Mouse (Mus musculus): ENCODE results near the gene Kif27. TPM values are rescaled to one million over a fixed set of nuclear protein-coding genes. Genes with fewer than 3 reads are reported as not detected.

The Kif27 gene
- polyA plus RNA-seq, 1 experiment from 2014 or later = 1.5 TPM

- 87% methylated on average over 4 of the region's 4 CpGs for WGBS
- DNase-seq (ENCODE audit: low spot score) = no peak
- Histone ChIP-seq H3K4me3 (no peak overlapping the region), H3K27ac (no peak overlapping the region), H3K27me3 (ENCODE audit: insufficient read depth, poor library complexity, severe bottlenecking) (no peaks in the 10 kb centered on the region), H3K9me3 (no peaks in the 10 kb centered on the region), H3K36me3 (peaks cover 47% of the 10 kb centered on the region), H3K4me1 (replicated peaks) (no peaks in the 10 kb centered on the region)
Measured at GRCm38 (mm10) chr13:58261674-58262073, 97.2 kb downstream of the Kif27 start.

- DNase-seq (ENCODE audit: low spot score) = no peak
- no peaks in the 10 kb centered on the region for H3K4me1 ChIP-seq (replicated peaks)
- H3K27ac ChIP-seq = no peak overlapping the region
- WGBS = 93% methylated on average over 1 of the region's 1 CpGs
- H3K4me3 ChIP-seq = no peak overlapping the region
- H3K9me3 ChIP-seq = no peaks in the 10 kb centered on the region
- H3K36me3 ChIP-seq = peaks cover 58% of the 10 kb centered on the region
- H3K27me3 ChIP-seq (ENCODE audit: insufficient read depth, poor library complexity, severe bottlenecking) = no peaks in the 10 kb centered on the region
Measured at GRCm38 (mm10) chr13:58253268-58253667, 105.7 kb downstream of the Kif27 start.

- Histone ChIP-seq H3K4me1 (replicated peaks) (no peaks in the 10 kb centered on the region), H3K27ac (no peak overlapping the region), H3K4me3 (no peak overlapping the region), H3K27me3 (ENCODE audit: insufficient read depth, poor library complexity, severe bottlenecking) (no peaks in the 10 kb centered on the region), H3K36me3 (peaks cover 58% of the 10 kb centered on the region), H3K9me3 (no peaks in the 10 kb centered on the region)
- no peak for DNase-seq (ENCODE audit: low spot score)
- 95% methylated on average over 5 of the region's 5 CpGs for WGBS
Measured at GRCm38 (mm10) chr13:58248957-58249356, 110.0 kb downstream of the Kif27 start.

MicroRNAs within 50 kb of the gene (microRNA counts, 519-probe panel; counts per million panel counts)
- microRNA mmu-miR-7a = 1,255 counts per million, percentile 77 among the panel's probes with 10 or more counts

Other genes with a start within 250 kb of the Kif27 start
- 1.9 and 3.4 TPM in 2 replicates for gene Klhl3, start 245.5 kb downstream of the Kif27 start, polyA plus RNA-seq (2016; fragmentation: Nextera tagmentation; extraction: Ambion mirVana)
- 41.4 and 46.1 TPM in 2 replicates for gene Hnrnpa0, start 230.6 kb downstream of the Kif27 start, polyA plus RNA-seq (2016; fragmentation: Nextera tagmentation; extraction: Ambion mirVana)
- gene Idnk, start 201.5 kb downstream of the Kif27 start, polyA plus RNA-seq (2016; fragmentation: Nextera tagmentation; extraction: Ambion mirVana) = 57.1 and 66.7 TPM in 2 replicates
- 134 and 142 TPM in 2 replicates for gene Ubqln1, start 143.5 kb downstream of the Kif27 start, polyA plus RNA-seq (2016; fragmentation: Nextera tagmentation; extraction: Ambion mirVana)
- gene Gkap1, start 83.4 kb downstream of the Kif27 start, polyA plus RNA-seq (2016; fragmentation: Nextera tagmentation; extraction: Ambion mirVana) = 23.2 and 23.6 TPM in 2 replicates
- 30.4 and 30.5 TPM in 2 replicates for gene 2210016F16Rik, start 26.1 kb upstream of the Kif27 start, polyA plus RNA-seq (2016; fragmentation: Nextera tagmentation; extraction: Ambion mirVana)
- gene Rmi1, start 43.1 kb upstream of the Kif27 start, polyA plus RNA-seq (2016; fragmentation: Nextera tagmentation; extraction: Ambion mirVana) = 24.1 and 28.2 TPM in 2 replicates
- 1,809 and 2,099 TPM in 2 replicates for gene Hnrnpk, start 44.2 kb upstream of the Kif27 start, polyA plus RNA-seq (2016; fragmentation: Nextera tagmentation; extraction: Ambion mirVana)

Measured in hindbrain, embryonic 10.5 days (tissue).